ENCODE assay signal across 17 mouse cellular contexts in the genomic region with DNA sequence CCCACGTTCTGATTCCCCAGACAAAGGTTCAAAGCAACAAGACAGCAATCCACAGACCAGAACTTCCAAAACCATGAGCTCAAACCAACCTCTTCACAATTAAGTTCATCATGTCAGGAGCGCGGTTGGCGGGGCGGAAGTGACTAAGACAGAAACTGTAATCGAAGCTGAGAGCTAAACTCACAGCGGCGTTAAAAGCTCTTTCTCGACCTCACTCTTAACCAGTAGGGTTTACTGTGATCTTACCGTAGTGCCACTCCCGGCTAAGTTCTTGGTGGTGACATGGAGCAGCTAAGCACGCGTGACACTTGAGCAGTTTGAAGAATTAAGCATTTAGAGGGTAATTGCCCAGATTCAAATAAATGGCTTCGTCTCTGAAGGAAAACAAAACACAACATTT.
A peak's percentile ranks its signal among the peaks of the same experiment; 100 is the strongest.
DNase-seq lines count a peak whose midpoint lies in the region; ATAC-seq and TF ChIP-seq lines count a peak whose summit lies in the region.
"Had no signal": no experiment of that assay in that cellular context is flagged by ENCODE, and none has a peak within 500 bp of the region (broad histone marks: within the 10 kb centered on the region; RNA-seq: fewer than 3 reads in every experiment).

No protein-coding gene starts in this region.

- no peak for TF ChIP-seq CTCF in heart, adult 2 months (IDR thresholded peaks at IDR 0.05)
- TF ChIP-seq CTCF in CH12.LX (conservative IDR thresholded peaks at IDR 0.05 in 1 of 2, IDR thresholded peaks at IDR 0.05 in 1 of 2; ENCODE audit: low read depth in 2 of 2, low read length in 2 of 2): no peak; a peak in 1 of 4 replicates
- no peak for TF ChIP-seq CTCF in liver, embryonic 14.5 days (IDR thresholded peaks at IDR 0.05; ENCODE audit: low read depth)

- H3K4me3 ChIP-seq in heart, embryonic 12.5 days: no peak overlapping the region
- no peak overlapping the region for H3K4me3 ChIP-seq in heart, adult 2 months
- no peak overlapping the region for H3K4me3 ChIP-seq in CH12.LX (replicated peaks in 1 of 3; ENCODE audit: low read depth in 2 of 3, low read length in 2 of 3, poor library complexity in 1 of 3)
- H3K4me3 ChIP-seq in liver, embryonic 14.5 days (ENCODE audit: insufficient read depth in 1 of 2, low read depth in 2 of 2, low read length in 2 of 2): no peak overlapping the region
- H3K4me3 ChIP-seq: embryonic facial prominence, embryonic 12.5 days; gastrocnemius, adult 2 months; hindbrain, embryonic 10.5 days; left cerebral cortex, adult 2 months; limb, embryonic 10.5 days; midbrain, embryonic 10.5 days had no signal

- in situ Hi-C loops in CH12.LX (cut with MboI; ENCODE audit: low pct_ligation_motif_present, low pct_unique_long_range_greater_than_20kb, low sequenced_read_pairs): loop anchor here (10.0 kb wide), 1 partner anchor 50 kb away; no protein-coding TSS in a partner anchor

- H3K79me2 ChIP-seq in heart, adult 2 months (replicated peaks; ENCODE audit: control insufficient read depth, insufficient read depth, low read length): no peaks in the 10 kb centered on the region
- H3K79me2 ChIP-seq in CH12.LX (replicated peaks; ENCODE audit: control insufficient read depth, extremely low read depth, insufficient read depth, poor library complexity, severe bottlenecking): peaks cover 12% of the 10 kb centered on the region; the same call in 1 of the 2 replicates

- no peak for TF ChIP-seq EP300 in heart, adult 2 months (IDR thresholded peaks at IDR 0.05; ENCODE audit: insufficient read depth, low read depth, low read length)
- peak; percentile 83 for TF ChIP-seq EP300 in CH12.LX (IDR thresholded peaks at IDR 0.05; ENCODE audit: low read length)
- TF ChIP-seq EP300 in liver, embryonic 14.5 days (IDR thresholded peaks at IDR 0.05; ENCODE audit: low read depth): no peak

- no peak overlapping the region for H3K9ac ChIP-seq in heart, embryonic 12.5 days
- no peak overlapping the region for H3K9ac ChIP-seq in heart, adult 2 months (ENCODE audit: low read depth, low read length)
- 0 out of 2 replicates have a peak overlapping the region, but pooled peaks have one; percentile 20 for H3K9ac ChIP-seq in CH12.LX (ENCODE audit: insufficient read depth, low read depth)
- H3K9ac ChIP-seq in liver, embryonic 14.5 days (replicated peaks): no peak overlapping the region; the same call in 1 of the 2 replicates
- H3K9ac ChIP-seq: embryonic facial prominence, embryonic 12.5 days had no signal

- intact Hi-C loops in heart, adult 2 months (cut with DNase I): loop anchor here (5.0 kb wide), 1 partner anchor 42 kb away; no protein-coding TSS in a partner anchor

- H3K4me2 ChIP-seq in heart, embryonic 12.5 days: no peak overlapping the region
- H3K4me2 ChIP-seq in CH12.LX (ENCODE audit: insufficient read depth, low read depth, poor library complexity, severe bottlenecking): peak overlapping the region; percentile 35
- H3K4me2 ChIP-seq in liver, embryonic 14.5 days (ENCODE audit: low read depth): peak overlapping the region; percentile 84
- H3K4me2 ChIP-seq: embryonic facial prominence, embryonic 12.5 days had no signal

- H3K27me3 ChIP-seq in heart, embryonic 12.5 days (replicated peaks): no peaks in the 10 kb centered on the region
- no peaks in the 10 kb centered on the region for H3K27me3 ChIP-seq in heart, adult 2 months (ENCODE audit: control insufficient read depth, insufficient read depth, low read length)
- H3K27me3 ChIP-seq in CH12.LX (replicated peaks): no peaks in the 10 kb centered on the region
- H3K27me3 ChIP-seq in liver, embryonic 14.5 days (ENCODE audit: control insufficient read depth, insufficient read depth, low read length): no peaks in the 10 kb centered on the region
- H3K27me3 ChIP-seq: embryonic facial prominence, embryonic 12.5 days had no signal

- TF ChIP-seq POLR2A in heart, adult 2 months (IDR thresholded peaks at IDR 0.05; ENCODE audit: insufficient read depth, low read depth, low read length): no peak
- peak; percentile 62 for TF ChIP-seq POLR2A in CH12.LX (IDR thresholded peaks at IDR 0.05; ENCODE audit: low read depth, low read length)

- no peak for DNase-seq in heart, adult 2 months
- DNase-seq in 416B (ENCODE audit: low read depth): peak; percentile 62
- peak; percentile 91 for DNase-seq in CH12.LX (ENCODE audit: extremely low read depth)
- DNase-seq in liver, embryonic 14.5 days (ENCODE audit: low read depth in 3 of 3, low spot score in 3 of 3): no peak
- no peak for DNase-seq in right cerebral cortex, postnatal 36 days (ENCODE audit: low spot score in 2 of 2)
- no peak for DNase-seq in ovary, postnatal 36 days (ENCODE audit: low spot score)
- DNase-seq: adrenal gland, postnatal 25 days; cerebellum, adult 8-10 months; gastrocnemius, adult 2 months; kidney, adult 9 months; right cerebral cortex, postnatal 25 days had no signal

- peak overlapping the region; percentile 86; the same call in 1 of the 2 replicates for H3K27ac ChIP-seq in heart, embryonic 12.5 days (ENCODE audit: poor library complexity, severe bottlenecking)
- H3K27ac ChIP-seq in heart, adult 2 months: no peak overlapping the region
- peak overlapping the region; percentile 56 for H3K27ac ChIP-seq in CH12.LX (ENCODE audit: insufficient read depth, low read depth)
- peak overlapping the region; percentile 99 for H3K27ac ChIP-seq in liver, embryonic 14.5 days
- H3K27ac ChIP-seq: embryonic facial prominence, embryonic 12.5 days; gastrocnemius, adult 2 months; left cerebral cortex, adult 2 months; midbrain, embryonic 10.5 days had no signal

- 93% methylated on average over 14 of the region's 14 CpGs for WGBS in heart, embryonic 12.5 days
- WGBS in heart, adult 2 months: 97% methylated on average over 14 of the region's 14 CpGs
- WGBS in liver, embryonic 14.5 days (ENCODE audit: insufficient replicate concordance): 88% methylated on average over 14 of the region's 14 CpGs

- H3K9me3 ChIP-seq in heart, embryonic 12.5 days (replicated peaks): peaks cover 4% of the 10 kb centered on the region; the same call in 1 of the 2 replicates
- peaks cover 3% of the 10 kb centered on the region for H3K9me3 ChIP-seq in CH12.LX (replicated peaks; ENCODE audit: low read length)
- H3K9me3 ChIP-seq in liver, embryonic 14.5 days (ENCODE audit: control insufficient read depth, low read length): no peaks in the 10 kb centered on the region; the same call in 1 of the 2 replicates
- H3K9me3 ChIP-seq: embryonic facial prominence, embryonic 12.5 days; limb, embryonic 10.5 days had no signal

- H3K4me1 ChIP-seq in heart, embryonic 12.5 days (replicated peaks): peaks cover 31% of the 10 kb centered on the region
- H3K4me1 ChIP-seq in heart, adult 2 months (ENCODE audit: control insufficient read depth, insufficient read depth, low read length): peaks cover 5% of the 10 kb centered on the region
- H3K4me1 ChIP-seq in CH12.LX (ENCODE audit: control insufficient read depth in 1 of 2, insufficient read depth in 2 of 2): peaks cover 16 to 77% of the 10 kb centered on the region in 2 experiments
- H3K4me1 ChIP-seq in liver, embryonic 14.5 days (replicated peaks; ENCODE audit: control insufficient read depth in 2 of 2, insufficient read depth in 2 of 2, low read length in 1 of 2): peaks cover 28 to 35% of the 10 kb centered on the region in 2 experiments

- no peak for ATAC-seq in heart, embryonic 12.5 days (ENCODE audit: insufficient number of reproducible peaks, low FRiP score)
- no peak for ATAC-seq in liver, embryonic 14.5 days (ENCODE audit: insufficient read depth)

- H3K36me3 ChIP-seq in heart, embryonic 12.5 days: peaks cover 10% of the 10 kb centered on the region; the same call in 1 of the 2 replicates
- no peaks in the 10 kb centered on the region for H3K36me3 ChIP-seq in heart, adult 2 months (ENCODE audit: control insufficient read depth, insufficient read depth, low read length)
- peaks cover 0 to 15% of the 10 kb centered on the region in 2 experiments for H3K36me3 ChIP-seq in CH12.LX (replicated peaks in 1 of 2; ENCODE audit: control insufficient read depth in 1 of 2, insufficient read depth in 1 of 2, low read length in 1 of 2)
- no peaks in the 10 kb centered on the region for H3K36me3 ChIP-seq in liver, embryonic 14.5 days (replicated peaks; ENCODE audit: control insufficient read depth, insufficient read depth, low read depth)
- H3K36me3 ChIP-seq: embryonic facial prominence, embryonic 12.5 days had no signal

- TF ChIP-seq RAD21 in CH12.LX (IDR thresholded peaks at IDR 0.05; ENCODE audit: low read depth, low read length): peak; percentile 13

- dilution Hi-C loops in CH12.LX (cut with MboI; ENCODE audit: extremely low pct_ligation_motif_present, extremely low pct_unique_long_range_greater_than_20kb, low sequenced_read_pairs): no loop called here

TF ChIP-seq in CH12.LX, 34 proteins besides CTCF, POLR2A, EP300 and RAD21 (continues in another document):
- TF ChIP-seq SMC3 (IDR thresholded peaks at IDR 0.05; ENCODE audit: low read depth, low read length) (no peak; the same call in 1 of the 2 replicates), CHD2 (IDR thresholded peaks at IDR 0.05; ENCODE audit: low read length) (no peak), KAT2A (IDR thresholded peaks at IDR 0.05; ENCODE audit: insufficient replicate concordance, low read length) (no peak), E2F4 (IDR thresholded peaks at IDR 0.05; ENCODE audit: insufficient replicate concordance, low read depth, low read length) (peak; percentile 46; the same call in 1 of the 2 replicates), MAZ (IDR thresholded peaks at IDR 0.05; ENCODE audit: low read depth, low read length) (no peak), HCFC1 (IDR thresholded peaks at IDR 0.05; ENCODE audit: low read depth, low read length) (no peak), SIN3A (IDR thresholded peaks at IDR 0.05; ENCODE audit: low read length) (peak; percentile 40; the same call in 1 of the 2 replicates), ZMIZ1 (IDR thresholded peaks at IDR 0.05; ENCODE audit: low read depth, low read length) (0 out of 2 replicates have a peak, but pooled peaks have one; percentile 27), MEF2A (IDR thresholded peaks at IDR 0.05; ENCODE audit: borderline replicate concordance, low read depth, low read length) (peak; percentile 63; the same call in 1 of the 2 replicates), ELF1 (IDR thresholded peaks at IDR 0.05; ENCODE audit: low read depth, low read length) (peak; percentile 39; the same call in 1 of the 2 replicates), CHD1 (IDR thresholded peaks at IDR 0.05; ENCODE audit: low read depth, low read length) (peak; percentile 22; the same call in 1 of the 2 replicates), MAFK (IDR thresholded peaks at IDR 0.05; ENCODE audit: insufficient replicate concordance, low read length) (peak; percentile 48; the same call in 1 of the 2 replicates), PAX5 (IDR thresholded peaks at IDR 0.05; ENCODE audit: low read length) (no peak), BHLHE40 (IDR thresholded peaks at IDR 0.05; ENCODE audit: low read depth, low read length) (peak; percentile 76), MAX (IDR thresholded peaks at IDR 0.05; ENCODE audit: low read length) (no peak; the same call in none of the 2 replicates), JUND (conservative IDR thresholded peaks at IDR 0.05; ENCODE audit: low read depth, low read length) (peak; percentile 87), UBTF (IDR thresholded peaks at IDR 0.05; ENCODE audit: low read depth, low read length) (no peak)

Comparison
In these comparisons a context has a peak if more than half of its experiments do, and no peak if none do; other contexts are left out.
1. DNase-seq: peak in 416B (single experiment) and CH12.LX (single experiment); none in heart, adult 2 months (0 of 2), liver, embryonic 14.5 days (0 of 3), right cerebral cortex, postnatal 36 days (0 of 2) and ovary, postnatal 36 days (single experiment).